Mouse (Mus musculus) bone marrow macrophage, adult 2 months (primary cell): ENCODE results near the gene Tacr2.

ENCODE experiments used
- CTCF ChIP-seq: IDR thresholded peaks from 2 replicates; pipeline ENCODE4 v1.5.1; 2012; ENCODE audit warnings: low read depth, mild to moderate bottlenecking, low read length, moderate library complexity
- POLR2A ChIP-seq: IDR thresholded peaks from 2 replicates; pipeline ENCODE4 v1.6.1; 2012; ENCODE audit warnings: mild to moderate bottlenecking, low read depth, low read length, borderline replicate concordance

DNA sequence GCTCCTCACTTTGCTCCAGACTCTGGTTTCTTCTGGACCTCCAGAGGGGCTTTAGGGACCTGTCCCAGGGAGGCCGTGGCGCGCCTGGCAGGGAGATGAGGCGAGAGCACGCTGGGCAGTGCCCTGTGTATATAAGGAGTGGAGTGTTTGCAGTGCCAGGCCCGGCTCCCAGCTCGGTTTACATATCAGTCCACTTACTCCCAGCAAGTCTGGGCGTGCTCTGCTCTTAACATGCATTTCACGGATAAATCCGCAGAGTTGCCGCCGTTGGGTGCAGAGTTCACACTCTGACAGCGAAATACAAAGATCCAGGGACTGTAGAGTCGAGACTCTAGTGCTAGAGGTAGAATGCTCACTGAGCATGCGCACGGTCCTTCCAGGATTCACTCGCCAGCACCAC is 29.5 kb upstream of the Tacr2 start:
- TF ChIP-seq CTCF (no peak), POLR2A (no peak)
